Mouse (Mus musculus): ENCODE data around the gene H2-Eb2.
A peak's percentile ranks its signal among the peaks of the same experiment; 100 is the strongest.
"Not testable (repeated sequence)": the region's sequence is repeated elsewhere in the genome, so short reads cannot be mapped to it uniquely, and the experiment has no call there.

H2-Eb2 gene

DNA sequence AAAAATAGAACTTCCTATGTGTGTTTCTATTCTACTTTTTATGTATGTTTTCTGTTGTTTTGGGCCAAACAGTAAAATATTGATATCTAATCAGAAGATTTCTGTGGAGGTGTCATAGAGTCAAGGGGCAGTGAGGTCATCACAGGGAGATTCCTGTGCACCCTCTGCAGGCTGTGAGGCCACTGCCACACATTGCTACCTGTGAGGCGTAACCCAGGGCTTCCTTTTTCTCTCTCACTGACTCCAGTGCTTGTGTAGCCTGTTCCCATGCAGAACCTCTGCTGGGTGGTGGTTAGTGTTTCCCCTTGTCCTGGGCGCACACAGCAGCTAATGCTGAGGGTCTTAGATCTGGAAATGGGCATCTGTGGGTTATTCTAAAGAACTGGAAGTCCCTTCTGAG, 19.1 kb upstream of the H2-Eb2 start:
- no peak for DNase-seq

DNA sequence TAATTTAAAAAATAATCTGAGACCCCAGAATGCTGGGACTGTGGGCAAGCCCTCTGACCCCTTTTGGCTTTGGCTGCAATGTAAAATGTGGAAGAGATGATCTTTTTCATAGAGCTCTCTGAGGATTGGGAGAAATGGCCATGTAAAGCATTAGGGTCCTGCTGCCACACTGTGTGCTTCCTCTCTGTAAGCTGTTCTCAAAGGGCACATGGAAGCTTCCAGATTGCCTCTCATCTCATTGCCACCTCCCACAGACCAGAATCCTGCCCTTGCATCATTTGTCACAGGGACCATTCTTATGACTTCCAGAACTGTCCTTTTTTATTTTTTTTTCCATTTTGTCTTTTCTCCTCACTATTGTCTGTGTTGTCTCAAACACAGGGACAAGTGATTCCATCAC, 18.2 kb upstream of the H2-Eb2 start:
- DNase-seq = no peak

DNA sequence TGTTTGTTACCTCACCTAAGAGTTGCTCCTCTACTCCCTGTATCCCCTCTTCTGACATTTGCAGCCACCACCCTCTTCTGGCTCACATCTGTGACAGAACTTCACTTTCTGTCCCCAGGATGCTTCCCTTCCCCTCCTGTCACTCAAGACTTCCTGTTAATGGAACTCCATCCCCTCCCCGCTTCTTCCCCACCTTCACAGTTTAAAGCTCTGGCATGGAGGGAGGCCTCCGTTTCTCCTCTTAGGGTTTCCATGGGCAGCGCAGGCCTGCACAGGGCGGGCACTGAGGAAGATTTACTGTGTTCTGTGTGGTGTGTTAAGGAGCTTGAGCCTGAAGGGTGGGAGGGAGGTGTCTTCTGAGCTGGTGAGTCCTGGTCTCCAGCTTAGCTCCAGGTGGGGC, 17.3 kb upstream of the H2-Eb2 start:
- no peak for DNase-seq

DNA sequence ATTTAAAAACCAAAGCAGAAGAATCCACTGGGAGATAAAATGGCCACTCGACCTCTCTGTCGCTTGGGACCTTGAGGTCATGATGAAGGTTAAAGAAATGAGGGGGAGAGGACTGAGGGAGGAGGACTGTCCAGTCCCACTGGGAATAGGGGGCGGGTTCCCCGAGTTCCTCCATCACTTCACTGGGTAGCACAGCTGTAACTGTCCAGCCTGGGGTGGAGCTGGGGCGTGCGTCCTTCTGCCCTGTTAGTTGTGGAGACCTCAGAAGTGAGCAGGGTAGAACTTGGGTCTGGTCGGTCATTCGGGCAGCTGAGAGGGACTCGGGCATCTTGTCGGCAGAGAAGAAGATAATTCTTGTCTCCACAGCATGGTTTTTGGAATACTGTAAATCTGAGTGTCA, 16.2 kb upstream of the H2-Eb2 start:
- DNase-seq = no peak

DNA sequence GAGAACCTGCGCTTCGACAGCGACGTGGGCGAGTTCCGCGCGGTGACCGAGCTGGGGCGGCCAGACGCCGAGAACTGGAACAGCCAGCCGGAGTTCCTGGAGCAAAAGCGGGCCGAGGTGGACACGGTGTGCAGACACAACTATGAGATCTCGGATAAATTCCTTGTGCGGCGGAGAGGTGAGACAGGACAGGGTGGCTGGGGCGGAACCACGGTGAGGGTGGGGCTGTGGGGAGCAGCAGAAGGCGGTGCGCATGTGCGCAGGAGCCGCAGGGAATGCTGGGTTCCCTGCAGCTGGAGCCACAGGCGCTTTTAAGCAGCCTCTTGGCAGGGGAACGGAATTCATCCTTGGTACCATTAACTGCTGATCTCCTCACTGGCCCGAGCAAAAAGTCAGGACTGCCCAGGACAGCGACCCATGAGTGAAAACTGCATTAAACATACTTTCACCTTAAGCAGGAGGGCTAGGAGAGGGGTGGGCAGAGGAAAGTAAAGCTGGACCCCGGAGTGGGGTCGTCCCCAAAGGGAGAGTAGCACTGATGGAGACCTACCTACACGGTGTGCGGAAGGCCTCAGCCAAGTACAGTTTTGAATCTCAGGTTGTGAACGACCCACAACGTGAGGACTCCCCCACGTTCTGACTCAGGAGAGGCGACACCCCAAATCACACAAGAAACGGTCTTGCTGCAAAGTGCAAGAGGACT, 15.6 kb upstream of the H2-Eb2 start:
- peak; percentile 76 for DNase-seq

DNA sequence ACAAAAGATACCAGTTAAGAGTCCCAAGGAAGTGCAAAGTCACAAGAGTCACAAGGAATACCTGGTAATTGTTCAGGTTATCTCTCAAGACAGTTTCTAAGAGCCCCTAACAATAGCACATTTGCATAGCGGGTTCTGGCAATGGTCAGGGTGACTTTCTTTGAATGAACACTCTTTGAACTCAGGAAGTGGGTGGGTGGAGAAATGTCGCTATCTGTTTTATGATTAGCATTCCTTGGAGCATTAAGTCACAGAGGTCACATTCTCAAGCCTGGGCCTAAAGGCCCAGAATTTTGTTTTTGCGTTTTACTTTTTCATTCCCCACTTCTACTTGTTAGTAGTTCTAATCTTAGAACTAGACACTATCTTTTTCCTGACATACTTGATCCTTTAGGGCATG, 14.9 kb upstream of the H2-Eb2 start:
- DNase-seq = not testable (repeated sequence)

DNA sequence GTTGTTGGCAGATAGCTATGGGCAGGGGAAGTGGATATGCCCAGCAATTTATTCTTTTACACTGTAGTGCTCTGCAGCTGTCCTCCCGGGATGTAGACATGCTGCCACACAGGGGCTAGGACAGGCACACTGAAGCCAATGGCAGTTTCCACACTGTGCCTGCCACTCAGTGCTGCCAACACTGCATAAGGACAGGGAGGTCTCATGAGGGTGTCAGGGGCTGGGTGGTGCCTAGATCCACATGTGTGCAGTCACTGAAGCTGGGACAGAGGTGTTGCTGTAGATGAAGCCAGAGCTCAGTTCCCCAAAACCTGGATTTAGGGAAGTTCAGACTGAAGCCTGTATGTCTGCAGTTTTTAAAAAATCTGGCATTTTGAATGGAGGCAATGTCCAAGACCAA, 13.3 kb upstream of the H2-Eb2 start:
- DNase-seq = no peak

DNA sequence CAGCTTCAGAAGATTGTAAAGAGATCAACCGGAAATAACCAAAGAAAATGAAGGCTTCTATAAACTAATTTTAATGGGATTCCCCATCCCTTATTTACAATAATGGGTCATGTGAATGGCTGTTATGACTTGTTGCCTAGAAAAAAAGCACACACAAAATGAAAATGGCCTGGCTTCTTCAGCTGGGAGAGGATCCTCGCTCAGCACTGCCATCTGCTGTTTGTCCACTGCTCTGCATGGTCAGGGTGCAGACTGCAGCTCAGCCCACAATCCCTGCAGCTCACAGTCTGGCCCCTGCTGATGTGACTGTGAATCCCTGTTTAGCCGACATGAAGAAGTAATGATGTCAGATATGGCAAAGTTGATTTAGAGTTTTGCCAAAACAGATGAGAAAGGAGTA, 12.1 kb upstream of the H2-Eb2 start:
- DNase-seq = peak; percentile 84

DNA sequence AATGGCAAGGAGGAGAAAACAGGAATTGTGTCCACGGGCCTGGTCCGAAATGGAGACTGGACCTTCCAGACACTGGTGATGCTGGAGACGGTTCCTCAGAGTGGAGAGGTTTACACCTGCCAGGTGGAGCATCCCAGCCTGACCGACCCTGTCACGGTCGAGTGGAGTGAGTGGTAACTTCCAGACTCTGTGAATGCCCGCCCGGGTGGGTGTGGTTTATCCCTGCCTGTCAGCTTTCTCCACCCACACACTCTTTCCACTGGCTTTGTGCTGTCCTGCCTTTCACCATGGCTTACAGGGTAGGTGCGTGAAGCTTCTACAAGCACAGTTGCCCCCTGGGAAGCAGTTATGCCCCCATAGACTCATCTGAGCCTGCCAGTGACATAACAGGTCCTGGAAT, 11.2 kb upstream of the H2-Eb2 start:
- no peak for DNase-seq

DNA sequence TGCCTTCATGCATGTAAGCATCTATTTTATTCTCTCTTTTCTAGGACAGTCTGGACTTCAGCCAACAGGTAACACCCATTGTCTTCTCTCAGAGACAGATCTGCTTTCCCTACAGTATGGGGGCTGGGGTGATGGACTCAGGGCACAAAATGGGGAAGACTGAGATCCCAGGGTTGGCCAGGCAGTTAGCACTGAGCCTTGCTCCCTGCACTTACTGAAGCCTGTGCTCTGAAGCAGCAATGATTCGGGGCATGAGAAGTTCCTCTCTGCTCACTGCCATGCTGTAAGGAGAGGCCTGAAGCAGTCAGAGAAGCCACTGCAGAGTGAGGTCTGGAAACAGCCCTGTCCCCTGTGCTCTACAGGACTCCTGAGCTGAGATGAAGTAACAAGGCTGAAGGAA, 10.0 kb upstream of the H2-Eb2 start:
- DNase-seq = no peak

DNA sequence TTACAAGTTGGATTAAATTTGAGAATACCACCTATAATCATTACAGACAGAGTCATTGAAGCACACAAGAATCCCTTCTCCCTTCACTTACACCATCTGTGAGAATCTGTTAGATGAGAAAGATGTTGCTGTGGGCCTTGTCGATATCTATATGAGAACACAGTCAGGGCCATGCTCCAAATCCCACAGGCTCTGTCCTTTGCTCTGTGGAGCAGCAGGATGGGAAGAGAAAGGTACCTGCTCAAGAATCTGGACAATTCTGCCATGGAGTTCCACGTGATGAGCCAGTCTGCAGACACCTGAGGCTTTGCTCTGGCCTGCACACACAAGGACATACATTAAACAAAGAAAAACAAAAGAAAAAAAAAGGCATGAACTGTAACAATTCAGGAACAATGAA, 8.8 kb upstream of the H2-Eb2 start:
- no peak for DNase-seq

DNA sequence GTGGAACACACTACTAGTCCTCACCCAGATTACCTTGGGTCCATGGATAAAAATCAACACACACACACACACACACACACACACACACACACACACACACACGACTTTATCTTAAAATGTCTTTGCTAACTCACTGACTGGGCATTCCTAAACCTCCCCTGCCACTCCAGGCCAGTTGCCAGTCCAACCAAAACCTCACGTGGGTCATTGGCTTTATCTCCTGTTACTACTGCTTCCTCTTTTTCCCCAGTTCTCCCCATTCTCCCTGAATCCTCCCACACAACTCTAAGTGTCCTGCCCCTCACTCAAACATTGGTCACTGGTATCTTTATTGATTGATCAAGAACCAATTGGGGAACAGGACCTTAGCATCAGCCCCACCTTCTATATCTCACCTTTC, 8.2 kb upstream of the H2-Eb2 start:
- no peak for DNase-seq

DNA sequence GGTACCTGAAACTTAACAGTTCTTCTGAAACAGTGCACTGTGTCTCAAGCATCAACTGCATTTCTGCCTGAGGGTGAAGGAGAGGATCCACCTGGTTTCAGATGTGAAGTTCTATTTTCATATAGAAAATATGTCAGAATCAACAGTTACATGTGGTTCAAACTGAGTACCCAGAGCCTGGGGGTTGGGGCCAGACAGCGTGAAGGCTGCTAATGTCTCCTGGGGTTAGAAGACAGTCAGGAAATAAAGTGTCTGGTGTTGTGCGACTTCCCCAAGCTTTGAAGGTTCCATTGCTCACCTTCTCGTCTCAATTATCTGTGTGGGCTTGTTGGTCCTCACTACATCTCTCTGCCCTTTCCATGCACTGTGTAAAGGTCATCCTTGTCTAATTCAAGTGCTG, 908 bp downstream of the H2-Eb2 start:
- no peak for DNase-seq

DNA sequence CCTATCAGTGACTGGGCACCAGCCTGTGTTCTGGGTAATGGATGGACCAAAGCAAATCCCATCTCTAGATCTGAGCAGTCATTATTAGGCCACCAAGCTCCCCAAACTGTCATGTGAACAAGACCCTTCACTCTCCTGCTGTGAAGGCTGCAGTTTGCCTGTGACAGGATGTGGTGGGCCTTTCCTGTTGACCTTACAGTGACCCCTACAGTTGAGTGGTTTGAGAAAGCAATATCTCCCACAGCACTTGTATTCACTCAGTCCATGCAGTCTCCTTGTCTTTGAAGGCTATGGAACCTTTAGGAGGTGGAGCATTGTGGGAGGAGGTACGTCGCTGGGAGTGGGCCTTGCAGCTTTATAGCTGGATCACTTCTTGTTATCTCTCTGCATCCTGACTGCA, 4.3 kb downstream of the H2-Eb2 start:
- DNase-seq = no peak

DNA sequence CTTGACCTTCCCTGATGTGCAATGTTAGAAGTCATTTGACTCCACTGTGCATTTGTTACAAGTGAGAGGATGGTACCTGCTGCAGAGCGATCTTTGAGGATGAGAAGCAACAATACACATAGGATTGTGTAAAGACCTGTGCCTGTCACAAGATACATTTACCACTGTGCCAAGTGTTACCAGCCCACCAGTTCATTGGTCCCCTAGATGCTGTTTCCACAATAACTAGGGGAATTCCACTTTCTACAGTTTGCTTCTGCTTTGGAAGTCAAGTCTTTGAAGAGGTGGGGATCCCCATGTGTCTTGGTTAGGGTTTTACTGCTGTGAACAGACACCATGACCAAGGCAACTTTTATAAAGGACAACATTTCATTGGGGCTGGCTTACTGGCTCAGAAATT, 5.7 kb downstream of the H2-Eb2 start:
- no peak for DNase-seq

DNA sequence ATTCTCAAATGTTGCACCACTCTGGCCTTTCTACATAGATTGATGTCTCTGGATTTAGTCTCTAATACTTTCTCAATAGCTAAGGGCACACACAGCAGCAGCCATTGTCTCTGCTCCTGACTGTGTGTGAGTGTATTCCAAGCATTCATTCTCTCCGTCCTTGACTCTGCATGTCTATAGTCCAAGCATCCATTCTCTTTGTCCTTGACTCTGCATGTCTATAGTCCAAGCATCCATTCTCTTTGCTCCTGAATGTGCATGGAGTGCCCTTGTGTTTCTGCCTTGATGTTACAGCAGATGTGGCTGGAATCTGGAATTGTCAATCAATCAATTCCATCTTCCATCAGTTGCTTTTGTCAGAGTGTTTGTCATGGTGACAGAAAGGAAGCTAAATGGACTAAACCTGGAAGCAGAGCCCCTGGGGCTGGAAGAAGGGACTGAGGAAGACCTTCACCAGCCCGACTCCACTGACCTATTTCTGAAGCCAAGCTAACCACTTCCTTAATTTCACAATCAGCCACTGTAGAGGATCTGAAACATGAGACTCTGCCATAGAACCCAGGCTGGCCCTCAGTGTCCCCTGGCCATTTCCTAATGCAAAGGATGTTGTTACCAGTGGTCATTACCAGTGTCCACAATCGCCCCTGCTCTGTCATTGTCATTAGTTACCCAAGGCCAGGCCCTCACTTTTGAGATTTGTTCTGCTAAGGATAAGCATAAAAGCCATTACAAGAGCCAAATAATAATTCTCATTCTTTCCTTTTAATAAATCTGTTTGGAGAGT, 15.3 kb downstream of the H2-Eb2 start:
- no peak for DNase-seq

DNA sequence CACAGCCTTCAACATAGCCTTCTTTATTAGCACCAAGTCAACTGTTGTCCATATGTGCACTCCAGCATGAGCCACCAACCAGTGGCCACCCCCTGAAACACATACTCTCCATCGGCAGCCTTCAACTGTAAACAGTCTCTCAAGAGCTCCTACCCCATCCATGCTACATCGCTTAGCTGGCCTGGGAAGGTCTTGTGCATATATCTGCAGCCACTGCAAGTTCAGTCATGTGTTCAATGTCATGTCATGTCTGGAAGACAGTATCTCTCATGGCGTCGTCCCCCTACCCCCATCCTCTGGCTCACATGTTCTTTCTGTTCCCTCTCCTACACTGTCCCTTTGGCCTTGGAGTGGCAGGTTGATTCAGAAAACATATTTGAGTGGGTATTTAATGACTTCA, 19.4 kb downstream of the H2-Eb2 start:
- DNase-seq = no peak

DNA sequence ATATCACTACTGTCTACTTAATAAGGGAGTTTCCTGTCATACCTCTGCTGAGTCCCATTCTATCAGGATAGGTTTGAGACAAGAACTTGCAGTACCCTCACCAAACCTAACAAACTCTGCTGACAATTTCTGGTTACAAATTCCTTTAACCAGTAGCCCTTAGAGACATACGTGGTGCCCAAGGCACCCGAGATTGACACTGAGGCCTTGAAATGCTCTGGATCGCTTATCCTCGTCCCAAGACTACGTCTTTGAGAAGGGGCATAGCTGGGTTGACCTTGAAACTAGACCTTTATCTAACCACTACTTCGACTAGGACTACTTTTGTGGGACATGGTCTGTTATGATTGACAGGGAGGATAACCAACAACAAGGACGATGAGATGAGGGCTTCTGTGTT, 20.0 kb downstream of the H2-Eb2 start:
- no peak for DNase-seq

DNA sequence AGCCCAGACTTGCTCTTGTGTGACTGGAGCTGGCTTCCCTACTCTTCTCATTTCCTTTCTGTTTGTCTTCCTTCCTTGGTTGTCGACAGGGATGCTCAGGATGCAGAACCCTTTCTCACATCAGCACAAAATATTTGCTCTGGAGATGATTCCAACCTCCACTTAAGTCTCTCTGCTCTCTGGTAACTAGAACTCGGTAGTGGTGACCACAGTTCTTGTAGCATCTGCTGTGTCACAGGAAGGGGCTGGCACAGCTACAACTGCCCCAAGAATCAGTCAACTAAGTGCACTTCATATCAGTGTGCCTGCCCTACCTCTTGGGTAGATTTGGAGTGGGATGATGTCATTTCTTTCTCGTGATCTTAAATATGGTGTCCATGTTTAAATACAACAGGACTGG, 20.6 kb downstream of the H2-Eb2 start:
- no peak for DNase-seq

DNA sequence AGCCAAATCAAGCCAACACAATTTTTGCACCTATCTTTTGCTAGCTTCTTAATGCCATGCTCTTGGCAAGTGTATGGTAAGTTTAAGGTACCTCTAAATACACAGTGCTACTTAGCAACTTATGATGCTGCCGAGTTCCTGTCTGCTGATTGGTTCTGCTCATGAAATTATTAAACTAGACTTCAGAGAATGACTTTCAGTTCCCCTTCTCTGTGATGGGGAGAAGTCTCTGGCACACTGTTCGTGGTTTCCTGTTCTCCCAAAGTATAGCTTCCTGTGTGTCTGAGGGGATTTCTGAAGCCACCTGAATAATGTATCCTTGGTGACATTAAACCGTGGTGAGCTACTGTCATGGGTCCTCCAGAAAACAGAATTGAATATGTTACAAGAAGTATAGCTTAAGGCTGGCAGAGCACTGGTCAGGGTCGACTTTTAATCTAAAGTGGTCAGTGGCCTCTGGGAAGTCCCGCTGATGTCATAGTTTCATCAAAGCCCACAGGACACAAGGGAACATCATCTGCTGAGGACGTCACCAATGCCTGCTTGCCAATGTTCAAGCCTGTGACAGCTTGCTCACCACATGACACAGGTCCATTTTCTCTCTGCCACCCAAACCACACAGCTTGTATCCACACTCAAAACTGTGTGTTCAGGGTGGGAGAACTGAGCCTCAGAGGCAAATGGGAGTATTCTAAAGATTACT, 22.3 kb downstream of the H2-Eb2 start:
- peak; percentile 73 for DNase-seq

DNA sequence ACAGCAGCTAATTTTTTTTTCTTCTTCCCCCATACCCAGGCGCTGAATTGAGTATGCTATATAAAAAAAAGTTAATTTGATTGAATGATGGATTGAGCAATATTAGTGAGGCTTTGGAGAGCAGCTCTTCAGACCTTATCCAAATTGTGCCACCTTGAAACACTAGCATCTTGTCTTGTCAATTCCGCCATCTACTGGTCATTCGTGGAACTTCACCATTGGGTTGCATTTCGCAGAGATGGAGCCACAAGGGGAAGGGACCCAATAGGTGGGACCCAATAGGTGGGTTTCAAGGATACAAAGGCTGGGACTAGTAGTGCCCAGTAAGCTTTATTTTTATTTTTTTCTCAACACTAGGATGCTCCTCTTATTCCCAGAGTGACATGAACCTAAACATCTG, 24.0 kb downstream of the H2-Eb2 start:
- peak; percentile 87 for DNase-seq

DNA sequence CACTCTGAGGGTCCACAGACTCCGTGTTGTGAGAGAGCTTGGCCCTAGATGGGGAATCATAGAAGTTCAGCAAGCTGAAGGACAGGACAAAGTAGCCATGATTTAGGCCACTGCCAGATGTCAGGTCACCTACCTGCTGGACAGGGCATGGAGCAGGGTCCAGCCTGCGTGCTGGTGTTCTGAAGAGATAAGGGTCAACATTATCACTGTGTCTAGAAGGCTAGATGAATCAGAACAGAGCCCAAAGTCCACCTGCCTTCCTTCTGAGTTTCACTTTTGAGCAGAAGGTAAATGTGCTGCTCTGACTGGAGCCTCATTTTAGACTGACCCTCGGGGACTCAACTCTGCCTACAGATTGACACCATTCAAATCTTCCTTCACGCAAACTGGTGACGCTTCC, 29.1 kb downstream of the H2-Eb2 start, which contains the start of gene Btnl2:
TSS of gene Btnl2 (plus strand) at position 284 of the 400 bp plus-strand sequence.
- DNase-seq = no peak

DNA sequence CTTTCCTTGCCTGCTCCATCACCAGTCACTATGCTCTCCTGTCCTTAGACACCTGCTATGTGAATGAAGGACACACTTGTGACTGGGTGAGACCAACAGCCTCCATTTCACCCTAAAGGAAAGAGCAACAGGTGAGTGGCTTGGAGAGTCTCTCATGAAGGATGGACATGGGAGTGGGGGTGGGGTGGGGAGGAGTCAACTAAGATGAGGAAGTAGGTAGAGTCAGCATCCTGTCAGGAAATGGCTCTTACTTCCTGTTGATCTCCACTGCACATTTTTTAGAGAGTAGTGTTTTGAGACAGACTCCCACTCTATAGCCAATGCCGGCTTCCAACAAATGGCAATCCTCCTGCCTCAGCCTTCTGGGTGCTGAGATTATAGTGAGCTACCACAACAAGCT, 29.5 kb downstream of the H2-Eb2 start:
- peak; percentile 19 for DNase-seq

DNA sequence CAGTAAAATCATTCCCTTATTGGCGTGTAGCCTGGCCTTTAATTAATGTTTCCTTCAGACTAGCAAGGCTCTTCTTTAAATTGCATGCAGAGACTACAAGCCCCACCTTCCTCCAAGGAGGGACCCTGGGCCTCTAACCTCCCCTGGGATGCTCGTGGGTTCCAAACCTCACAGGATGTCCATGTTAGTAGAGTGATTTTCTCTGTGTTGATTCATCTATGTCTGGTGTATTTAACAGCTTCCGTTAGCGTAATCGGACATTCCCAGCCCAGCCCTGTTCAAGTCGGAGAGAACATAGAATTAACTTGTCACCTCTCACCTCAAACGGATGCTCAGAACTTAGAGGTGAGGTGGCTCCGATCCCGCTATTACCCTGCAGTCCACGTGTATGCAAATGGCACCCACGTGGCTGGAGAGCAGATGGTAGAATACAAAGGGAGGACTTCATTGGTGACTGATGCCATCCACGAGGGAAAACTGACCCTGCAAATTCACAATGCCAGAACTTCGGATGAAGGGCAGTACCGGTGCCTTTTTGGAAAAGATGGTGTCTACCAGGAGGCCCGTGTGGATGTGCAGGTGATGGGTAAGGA, 37.6 kb downstream of the H2-Eb2 start:
- no peak for DNase-seq

All from lung, postnatal 14 days (tissue).